Mouse (Mus musculus) forebrain, embryonic 11.5 days (tissue): Measurements from ENCODE around the gene Cdc42se2. TPM values are rescaled to one million over a fixed set of nuclear protein-coding genes. Genes with fewer than 3 reads are reported as not detected.
A peak's percentile ranks its signal among the peaks of the same experiment; 100 is the strongest.

Source experiments
- ATAC-seq: fragments of 200-750 bp; cut with Nextera tagmentation; replicated peaks from 2 replicates; pipeline ENCODE4 v1.8.0; 2017; ENCODE audit warnings: moderate TSS enrichment; ENCODE audit not compliant: low FRiP score
- DNase-seq: peaks from one replicate; pipeline ENCODE4 v3.0.0-alpha.2; 2017; ENCODE audit warnings: low spot score
- H3K27ac ChIP-seq: fragments of 300-500 bp; sonication (generic); 2 replicates; pipeline ENCODE4 v1.5.1; 2014; ENCODE audit warnings: low read depth, low read length
- H3K27me3 ChIP-seq: fragments of 300-500 bp; sonication (generic); 2 replicates; pipeline ENCODE4 v1.6.1; 2014; ENCODE audit warnings: mild to moderate bottlenecking, low read length, mixed read lengths; ENCODE audit not compliant: control insufficient read depth, insufficient read depth
- H3K36me3 ChIP-seq: fragments of 300-500 bp; sonication (generic); 2 replicates; pipeline ENCODE4 v1.6.1; 2014; ENCODE audit warnings: mild to moderate bottlenecking, low read length, moderate library complexity, mixed read lengths; ENCODE audit not compliant: control insufficient read depth, insufficient read depth
- H3K4me1 ChIP-seq: fragments of 300-500 bp; sonication (generic); replicated peaks from 2 replicates; pipeline ENCODE4 v1.6.1; 2014; ENCODE audit warnings: low read length, mixed read lengths; ENCODE audit not compliant: control insufficient read depth, insufficient read depth
- H3K4me2 ChIP-seq: fragments of 300-500 bp; sonication (generic); 2 replicates; pipeline ENCODE4 v1.6.1; 2014; ENCODE audit warnings: low read depth, mild to moderate bottlenecking, low read length, moderate library complexity, mixed read lengths; ENCODE audit not compliant: severe bottlenecking
- H3K4me3 ChIP-seq: fragments of 300-500 bp; sonication (generic); 2 replicates; pipeline ENCODE4 v1.5.1; 2014; ENCODE audit warnings: low read depth, low read length
- H3K9ac ChIP-seq: fragments of 300-500 bp; sonication (generic); 2 replicates; pipeline ENCODE4 v1.6.1; 2014; ENCODE audit warnings: low read length
- H3K9me3 ChIP-seq: fragments of 300-500 bp; sonication (generic); 2 replicates; pipeline ENCODE4 v1.6.1; 2016; ENCODE audit warnings: low read length, mixed read lengths; ENCODE audit not compliant: control insufficient read depth
- WGBS: fragments of 180-500 bp; shearing (Covaris S2); extraction: QIAGEN DNeasy Blood & Tissue Kit; methylation state at CpG from one replicate; pipeline ENCODE4 v1.1.7; 2014; 5-methylcytosine and 5-hydroxymethylcytosine counted together
- polyA plus RNA-seq: library from polyadenylated mRNA; unstranded; fragments of >200 nt; fragmentation: Nextera tagmentation; extraction: Ambion mirVana; gene quantifications from 2 replicates; pipeline ENCODE4 v1.2.1, GENCODE M21; 2014

Gene Cdc42se2
- polyA plus RNA-seq, 1 experiment from 2014 or later: 221 TPM

- Histone ChIP-seq H3K27me3 (no peaks in the 10 kb centered on the region), H3K9ac (no peak overlapping the region), H3K36me3 (no peaks in the 10 kb centered on the region), H3K9me3 (no peaks in the 10 kb centered on the region), H3K4me2 (no peak overlapping the region), H3K27ac (no peak overlapping the region), H3K4me1 (no peaks in the 10 kb centered on the region), H3K4me3 (no peak overlapping the region)
- ATAC-seq (no peak), DNase-seq (no peak)
- 95% methylated on average over 4 of the region's 4 CpGs for WGBS
These were observed 17.7 kb upstream of the Cdc42se2 start for GRCm38 (mm10) chr11:54805196-54805595.

GRCm38 (mm10) chr11:54802621-54803020 lies 15.1 kb upstream of the Cdc42se2 start:
- no peaks in the 10 kb centered on the region for H3K4me1 ChIP-seq
- no peak for ATAC-seq
- no peak overlapping the region for H3K9ac ChIP-seq
- no peaks in the 10 kb centered on the region for H3K27me3 ChIP-seq
- no peaks in the 10 kb centered on the region for H3K9me3 ChIP-seq
- H3K4me2 ChIP-seq: no peak overlapping the region
- no peak overlapping the region for H3K27ac ChIP-seq
- DNase-seq: no peak
- H3K4me3 ChIP-seq: no peak overlapping the region
- no peaks in the 10 kb centered on the region for H3K36me3 ChIP-seq
- WGBS: 76% methylated on average over 6 of the region's 6 CpGs

GRCm38 (mm10) chr11:54801791-54802558 lies 14.5 kb upstream of the Cdc42se2 start:
- H3K4me3 ChIP-seq: no peak overlapping the region

GRCm38 (mm10) chr11:54796551-54796950 lies 9.1 kb upstream of the Cdc42se2 start:
- no peaks in the 10 kb centered on the region for H3K27me3 ChIP-seq
- no peak overlapping the region for H3K4me3 ChIP-seq
- H3K9me3 ChIP-seq: no peaks in the 10 kb centered on the region
- no peak overlapping the region for H3K9ac ChIP-seq
- H3K4me2 ChIP-seq: no peak overlapping the region
- WGBS: 87% methylated on average over 11 of the region's 11 CpGs
- no peak overlapping the region for H3K27ac ChIP-seq
- peaks cover 2% of the 10 kb centered on the region; the same call in 1 of the 2 replicates for H3K4me1 ChIP-seq
- H3K36me3 ChIP-seq: no peaks in the 10 kb centered on the region
- ATAC-seq (no peak), DNase-seq (no peak)

More at GRCm38 (mm10) chr11:54801791-54802558, 14.5 kb upstream of the Cdc42se2 start:
- no peaks in the 10 kb centered on the region for H3K4me1 ChIP-seq
- no peak overlapping the region for H3K27ac ChIP-seq
- ATAC-seq: no peak
- H3K27me3 ChIP-seq: no peaks in the 10 kb centered on the region
- H3K9me3 ChIP-seq: no peaks in the 10 kb centered on the region
- DNase-seq: no peak
- H3K9ac ChIP-seq: no peak overlapping the region
- 83% methylated on average over 6 of the region's 6 CpGs for WGBS
- H3K36me3 ChIP-seq: no peaks in the 10 kb centered on the region
- no peak overlapping the region for H3K4me2 ChIP-seq

- Histone ChIP-seq H3K9ac (no peak overlapping the region), H3K27ac (no peak overlapping the region), H3K27me3 (no peaks in the 10 kb centered on the region), H3K4me2 (no peak overlapping the region), H3K9me3 (no peaks in the 10 kb centered on the region), H3K4me1 (peaks cover 2% of the 10 kb centered on the region; the same call in 1 of the 2 replicates), H3K36me3 (no peaks in the 10 kb centered on the region), H3K4me3 (no peak overlapping the region)
- 87% methylated on average over 3 of the region's 3 CpGs for WGBS
- no peak for DNase-seq
- ATAC-seq: no peak
These were observed 7.2 kb upstream of the Cdc42se2 start for GRCm38 (mm10) chr11:54794678-54795077.

- peaks cover 2% of the 10 kb centered on the region; the same call in 1 of the 2 replicates for H3K4me1 ChIP-seq
- H3K27ac ChIP-seq: no peak overlapping the region
- no peak overlapping the region for H3K4me3 ChIP-seq
- no peaks in the 10 kb centered on the region for H3K27me3 ChIP-seq
- DNase-seq: no peak
- H3K4me2 ChIP-seq: no peak overlapping the region
- ATAC-seq: no peak
- no peak overlapping the region for H3K9ac ChIP-seq
- 66% methylated on average over 1 of the region's 1 CpGs for WGBS
- H3K36me3 ChIP-seq: no peaks in the 10 kb centered on the region
- H3K9me3 ChIP-seq: no peaks in the 10 kb centered on the region
These were observed 5.7 kb upstream of the Cdc42se2 start for GRCm38 (mm10) chr11:54793173-54793572.

- H3K9me3 ChIP-seq: no peaks in the 10 kb centered on the region
- no peaks in the 10 kb centered on the region for H3K27me3 ChIP-seq
- no peak overlapping the region for H3K9ac ChIP-seq
- 92% methylated on average over 4 of the region's 4 CpGs for WGBS
- H3K4me2 ChIP-seq: no peak overlapping the region
- H3K27ac ChIP-seq: no peak overlapping the region
- ATAC-seq: no peak
- no peaks in the 10 kb centered on the region for H3K36me3 ChIP-seq
- no peak overlapping the region for H3K4me3 ChIP-seq
- peaks cover 2% of the 10 kb centered on the region; the same call in 1 of the 2 replicates for H3K4me1 ChIP-seq
- DNase-seq: no peak
These were observed 4.0 kb upstream of the Cdc42se2 start for GRCm38 (mm10) chr11:54791458-54791857.

- under 1% methylated on average over 54 of the region's 54 CpGs for WGBS
- Histone ChIP-seq H3K27me3 (no peaks in the 10 kb centered on the region), H3K36me3 (no peaks in the 10 kb centered on the region), H3K27ac (peak overlapping the region; percentile 98), H3K4me1 (peaks cover 2% of the 10 kb centered on the region; the same call in 1 of the 2 replicates), H3K4me2 (peak overlapping the region; percentile 66), H3K9ac (peak overlapping the region; percentile 82), H3K4me3 (peak overlapping the region; percentile 76), H3K9me3 (no peaks in the 10 kb centered on the region)
- DNase-seq (peak; percentile 84), ATAC-seq (peak; percentile 54)
These were observed 502 bp downstream of the Cdc42se2 start for GRCm38 (mm10) chr11:54786858-54787487.
